Mouse (Mus musculus): Measurements from ENCODE around the gene Ttc41. TPM values are rescaled to one million over a fixed set of nuclear protein-coding genes. Genes with fewer than 3 reads are reported as not detected.

Gene Ttc41
- polyA plus RNA-seq, 1 experiment from 2014 or later, result 0.69 TPM

- Histone ChIP-seq H3K9ac (peak overlapping the region; percentile 66), H3K27me3 (no peaks in the 10 kb centered on the region), H3K4me1 (peaks cover 31% of the 10 kb centered on the region), H3K9me3 (no peaks in the 10 kb centered on the region), H3K27ac (peak overlapping the region; percentile 97), H3K4me3 (peak overlapping the region; percentile 92), H3K36me3 (peaks cover 17% of the 10 kb centered on the region), H3K4me2 (peak overlapping the region; percentile 70)
- peak; percentile 88 for ATAC-seq (ENCODE audit: insufficient number of reproducible peaks, low FRiP score, low TSS enrichment, low read depth)
- 4% methylated on average over 33 of the region's 33 CpGs for WGBS
Observed at GRCm38 (mm10) chr10:86705922-86706752, 526 bp downstream of the Ttc41 start.

- H3K4me3 ChIP-seq, result no peak overlapping the region
- H3K36me3 ChIP-seq, result peaks cover 9% of the 10 kb centered on the region
- no peak overlapping the region for H3K4me2 ChIP-seq
- H3K9me3 ChIP-seq, result no peaks in the 10 kb centered on the region
- no peak overlapping the region for H3K9ac ChIP-seq
- WGBS, result 79% methylated on average over 3 of the region's 3 CpGs
- peaks cover 25% of the 10 kb centered on the region for H3K4me1 ChIP-seq
- ATAC-seq (ENCODE audit: insufficient number of reproducible peaks, low FRiP score, low TSS enrichment, low read depth), result no peak
- H3K27me3 ChIP-seq, result no peaks in the 10 kb centered on the region
- H3K27ac ChIP-seq, result 0 out of 2 replicates have a peak overlapping the region, but pooled peaks have one; percentile 97
Observed at GRCm38 (mm10) chr10:86707134-86707533, 1.5 kb downstream of the Ttc41 start.

GRCm38 (mm10) chr10:86712156-86712555 lies 6.5 kb downstream of the Ttc41 start:
- Histone ChIP-seq H3K27me3 (no peaks in the 10 kb centered on the region), H3K9me3 (no peaks in the 10 kb centered on the region), H3K27ac (no peak overlapping the region), H3K4me2 (no peak overlapping the region), H3K4me3 (no peak overlapping the region), H3K36me3 (no peaks in the 10 kb centered on the region), H3K4me1 (no peaks in the 10 kb centered on the region), H3K9ac (no peak overlapping the region)
- ATAC-seq (ENCODE audit: insufficient number of reproducible peaks, low FRiP score, low TSS enrichment, low read depth), result no peak
- WGBS, result 43% methylated on average over 3 of the region's 3 CpGs

DNA sequence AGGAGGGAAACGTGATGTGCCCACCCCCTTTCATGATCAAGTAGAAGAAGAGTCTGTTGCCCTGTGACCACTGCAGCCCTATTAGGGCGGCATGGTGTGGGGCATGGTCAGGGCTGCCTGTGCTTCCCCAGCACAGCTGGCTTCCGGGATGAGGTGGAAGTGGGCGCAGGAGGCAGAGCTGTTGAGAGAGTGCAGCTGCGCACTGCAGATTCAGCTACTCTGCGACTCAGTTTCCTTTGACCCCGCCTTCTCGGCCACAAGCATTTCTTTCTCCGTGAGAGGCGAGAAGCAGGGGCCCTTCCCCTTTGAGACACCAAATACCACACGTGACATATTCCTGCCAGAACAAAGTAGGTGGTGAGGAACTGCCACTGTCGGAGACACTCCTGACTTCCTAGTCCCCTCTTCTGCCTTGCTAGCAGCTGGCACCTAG lies 22.0 kb downstream of the Ttc41 start:
- Histone ChIP-seq H3K4me3 (peak overlapping the region; percentile 32), H3K4me2 (peak overlapping the region; percentile 69), H3K27me3 (no peaks in the 10 kb centered on the region), H3K9ac (peak overlapping the region; percentile 17), H3K27ac (peak overlapping the region; percentile 77), H3K36me3 (no peaks in the 10 kb centered on the region), H3K4me1 (peaks cover 11% of the 10 kb centered on the region), H3K9me3 (no peaks in the 10 kb centered on the region)
- WGBS, result 4% methylated on average over 12 of the region's 12 CpGs
- peak; percentile 68 for ATAC-seq (ENCODE audit: insufficient number of reproducible peaks, low FRiP score, low TSS enrichment, low read depth)

DNA sequence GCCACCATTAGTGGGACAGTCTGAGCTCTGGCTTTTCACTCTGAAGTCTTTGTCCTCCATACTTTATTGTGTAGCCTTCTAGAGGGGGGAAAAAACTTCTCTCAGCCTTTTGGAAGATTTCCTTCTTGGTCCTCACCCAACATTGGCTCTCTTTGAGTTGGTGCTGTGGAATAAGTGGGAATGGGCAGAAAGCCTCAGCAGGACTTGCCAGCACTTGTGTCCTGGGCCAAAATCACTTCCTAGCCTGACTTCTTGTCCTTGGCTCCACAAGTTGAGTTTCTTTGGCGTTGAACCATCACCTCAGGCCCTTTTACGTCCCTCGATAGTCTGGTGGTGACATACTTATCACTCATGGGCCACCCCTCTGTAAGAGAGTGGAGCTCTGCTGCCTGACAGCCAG lies 22.6 kb downstream of the Ttc41 start:
- no peaks in the 10 kb centered on the region for H3K27me3 ChIP-seq
- H3K27ac ChIP-seq, result peak overlapping the region; percentile 77
- no peak overlapping the region for H3K4me3 ChIP-seq
- 78% methylated on average over 3 of the region's 3 CpGs for whole genome bisulfite sequencing
- H3K9ac ChIP-seq, result no peak overlapping the region
- H3K36me3 ChIP-seq, result no peaks in the 10 kb centered on the region
- H3K4me2 ChIP-seq, result peak overlapping the region; percentile 69
- H3K9me3 ChIP-seq, result no peaks in the 10 kb centered on the region
- no peak for ATAC-seq (ENCODE audit: insufficient number of reproducible peaks, low FRiP score, low TSS enrichment, low read depth)
- H3K4me1 ChIP-seq, result peaks cover 11% of the 10 kb centered on the region

GRCm38 (mm10) chr10:86730823-86731499 lies 25.4 kb downstream of the Ttc41 start:
- Histone ChIP-seq H3K36me3 (no peaks in the 10 kb centered on the region), H3K4me3 (peak overlapping the region; percentile 48), H3K27me3 (no peaks in the 10 kb centered on the region), H3K9me3 (no peaks in the 10 kb centered on the region), H3K4me1 (peaks cover 16% of the 10 kb centered on the region), H3K4me2 (peak overlapping the region; percentile 76), H3K9ac (peak overlapping the region; percentile 40), H3K27ac (peak overlapping the region; percentile 73)
- no peak for ATAC-seq (ENCODE audit: insufficient number of reproducible peaks, low FRiP score, low TSS enrichment, low read depth)
- WGBS, result 10% methylated on average over 22 of the region's 22 CpGs

GRCm38 (mm10) chr10:86731500-86731863 lies 25.9 kb downstream of the Ttc41 start:
- no peak for ATAC-seq (ENCODE audit: insufficient number of reproducible peaks, low FRiP score, low TSS enrichment, low read depth)
- Histone ChIP-seq H3K4me1 (peaks cover 16% of the 10 kb centered on the region), H3K9ac (no peak overlapping the region), H3K4me3 (no peak overlapping the region), H3K4me2 (no peak overlapping the region), H3K36me3 (no peaks in the 10 kb centered on the region), H3K9me3 (no peaks in the 10 kb centered on the region), H3K27me3 (no peaks in the 10 kb centered on the region), H3K27ac (no peak overlapping the region)
- 49% methylated on average over 2 of the region's 2 CpGs for WGBS

GRCm38 (mm10) chr10:86735036-86735435 lies 29.4 kb downstream of the Ttc41 start:
- ATAC-seq (ENCODE audit: insufficient number of reproducible peaks, low FRiP score, low TSS enrichment, low read depth), result no peak

DNA sequence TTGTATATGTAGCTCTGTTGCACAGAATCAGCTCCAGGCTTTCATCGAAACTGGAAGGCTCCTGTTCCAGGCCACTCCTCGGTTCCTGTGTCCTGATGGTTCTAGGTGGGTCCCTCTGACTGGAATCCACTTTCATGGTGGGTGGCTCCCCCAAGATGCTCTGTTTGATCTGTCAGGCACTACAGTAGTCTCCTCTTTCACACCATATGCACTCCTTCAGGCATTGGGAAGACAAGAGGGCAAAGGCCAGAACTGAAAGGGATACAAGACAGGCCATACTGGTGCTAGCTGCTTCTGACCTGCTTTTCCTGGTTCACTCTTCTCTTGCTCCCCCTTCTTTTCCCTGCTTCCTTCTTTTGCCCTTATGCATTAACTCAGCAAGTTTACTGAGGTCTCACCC lies 37.3 kb downstream of the Ttc41 start:
- Histone ChIP-seq H3K27me3 (no peaks in the 10 kb centered on the region), H3K9ac (no peak overlapping the region), H3K4me2 (no peak overlapping the region), H3K27ac (no peak overlapping the region), H3K4me1 (no peaks in the 10 kb centered on the region), H3K36me3 (no peaks in the 10 kb centered on the region), H3K9me3 (no peaks in the 10 kb centered on the region), H3K4me3 (no peak overlapping the region)
- ATAC-seq (ENCODE audit: insufficient number of reproducible peaks, low FRiP score, low TSS enrichment, low read depth), result no peak
- 83% methylated on average over 2 of the region's 2 CpGs for WGBS

More at GRCm38 (mm10) chr10:86735036-86735435, 29.4 kb downstream of the Ttc41 start:
- 45% methylated on average over 4 of the region's 4 CpGs for WGBS
- Histone ChIP-seq H3K9ac (no peak overlapping the region), H3K4me1 (peaks cover 6% of the 10 kb centered on the region; the same call in 1 of the 2 replicates), H3K27me3 (no peaks in the 10 kb centered on the region), H3K4me2 (no peak overlapping the region), H3K9me3 (no peaks in the 10 kb centered on the region), H3K27ac (no peak overlapping the region), H3K36me3 (no peaks in the 10 kb centered on the region), H3K4me3 (no peak overlapping the region)

DNA sequence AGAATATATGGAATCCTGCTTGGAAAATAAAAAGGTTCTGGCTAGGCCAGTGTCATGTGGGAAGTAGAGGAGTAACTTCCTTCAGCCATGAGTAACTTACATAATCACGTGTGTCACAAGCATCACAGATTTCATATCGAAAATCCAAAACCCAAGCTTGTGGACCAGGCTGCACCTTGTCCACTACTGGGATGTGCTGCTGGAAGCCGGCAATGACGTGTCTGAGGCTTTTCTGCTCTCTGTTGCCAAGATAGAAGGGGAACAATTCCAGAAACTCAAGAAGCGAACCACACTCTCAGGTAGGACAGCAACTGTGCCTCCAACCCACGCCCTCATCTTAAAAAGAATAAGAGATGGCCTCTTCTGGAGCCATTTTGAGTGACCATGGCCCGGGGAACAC lies 38.7 kb downstream of the Ttc41 start:
- H3K27me3 ChIP-seq, result no peaks in the 10 kb centered on the region

GRCm38 (mm10) chr10:86755816-86756502 lies 50.3 kb downstream of the Ttc41 start:
- Histone ChIP-seq H3K4me2 (no peak overlapping the region), H3K4me3 (no peak overlapping the region), H3K27me3 (no peaks in the 10 kb centered on the region), H3K36me3 (no peaks in the 10 kb centered on the region), H3K4me1 (no peaks in the 10 kb centered on the region), H3K27ac (no peak overlapping the region), H3K9me3 (no peaks in the 10 kb centered on the region), H3K9ac (no peak overlapping the region)
- 79% methylated on average over 6 of the region's 6 CpGs for WGBS
- ATAC-seq (ENCODE audit: insufficient number of reproducible peaks, low FRiP score, low TSS enrichment, low read depth), result no peak

More for the DNA sequence above, 38.7 kb downstream of the Ttc41 start:
- Histone ChIP-seq H3K4me3 (no peak overlapping the region), H3K27ac (no peak overlapping the region), H3K4me1 (no peaks in the 10 kb centered on the region), H3K36me3 (no peaks in the 10 kb centered on the region), H3K9me3 (no peaks in the 10 kb centered on the region), H3K9ac (no peak overlapping the region), H3K4me2 (no peak overlapping the region)
- ATAC-seq (ENCODE audit: insufficient number of reproducible peaks, low FRiP score, low TSS enrichment, low read depth), result no peak
- 88% methylated on average over 7 of the region's 7 CpGs for WGBS

DNA sequence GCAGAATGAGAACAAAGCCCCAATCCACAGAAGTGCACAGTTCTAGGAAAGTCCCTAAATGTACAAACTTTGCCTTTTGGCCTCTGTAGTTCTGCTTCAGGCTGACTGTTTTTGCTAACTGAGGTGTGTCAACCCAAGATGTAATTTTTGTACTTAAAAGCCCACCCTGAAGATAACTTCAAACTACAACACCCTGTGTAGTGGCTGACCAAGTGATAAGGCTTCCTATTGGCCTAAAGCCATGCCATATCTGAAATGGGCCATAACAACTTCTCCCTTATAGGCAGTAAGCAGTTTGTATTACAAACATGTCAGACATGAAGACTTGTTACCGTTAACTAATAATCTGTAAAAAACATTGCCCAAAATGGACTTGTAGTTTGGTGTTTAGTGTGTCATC lies 52.1 kb downstream of the Ttc41 start:
- H3K9ac ChIP-seq, result no peak overlapping the region
- no peak overlapping the region for H3K4me3 ChIP-seq
- no peaks in the 10 kb centered on the region for H3K27me3 ChIP-seq
- H3K9me3 ChIP-seq, result no peaks in the 10 kb centered on the region
- no peak overlapping the region for H3K27ac ChIP-seq
- H3K36me3 ChIP-seq, result no peaks in the 10 kb centered on the region
- no peak for ATAC-seq (ENCODE audit: insufficient number of reproducible peaks, low FRiP score, low TSS enrichment, low read depth)
- WGBS, result 88% methylated on average over 1 of the region's 1 CpGs
- H3K4me1 ChIP-seq, result peaks cover 3% of the 10 kb centered on the region; the same call in 1 of the 2 replicates
- H3K4me2 ChIP-seq, result no peak overlapping the region

All from limb, embryonic 15.5 days (tissue).